Mouse (Mus musculus): Measurements from ENCODE around the gene Birc7. TPM values are rescaled to one million over a fixed set of nuclear protein-coding genes. Genes with fewer than 3 reads are reported as not detected.

Birc7 gene
- total and polyA plus RNA-seq, 3 experiments: not detected

DNA sequence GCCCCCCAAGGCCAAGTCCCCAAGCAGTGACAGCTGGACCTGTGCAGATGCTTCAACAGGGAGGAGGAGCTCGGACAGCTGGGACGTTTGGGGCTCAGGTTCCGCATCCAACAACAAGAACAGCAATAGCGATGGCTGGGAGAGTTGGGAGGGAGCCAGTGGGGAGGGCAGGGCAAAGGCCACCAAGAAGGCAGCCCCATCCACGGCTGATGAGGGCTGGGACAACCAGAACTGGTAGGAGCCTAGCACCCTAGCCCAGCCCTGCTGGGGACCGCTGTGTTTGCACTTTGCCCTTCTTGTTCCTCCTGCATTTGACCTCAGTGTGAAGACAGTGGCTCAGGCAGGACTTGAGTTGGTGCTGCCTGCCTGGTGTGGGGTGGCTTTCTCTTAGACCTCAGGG is 52.3 kb downstream of the Birc7 start:
- peaks cover 0 to 3% of the 10 kb centered on the region in 2 experiments; a peak in 1 of 4 replicates for H3K36me3 ChIP-seq (ENCODE audit: control insufficient read depth in 1 of 2, insufficient read depth in 2 of 2, low read length in 2 of 2)
- TF ChIP-seq MAZ (IDR thresholded peaks at IDR 0.05; ENCODE audit: low read depth, low read length) (no peak), MYB (IDR thresholded peaks at IDR 0.05; ENCODE audit: low read depth, low read length) (no peak)
- no peak overlapping the region for H3K4me3 ChIP-seq (ENCODE audit: control insufficient read depth in 1 of 2, insufficient read depth in 1 of 2, low read depth in 2 of 2, low read length in 2 of 2)
- H3K27ac ChIP-seq (ENCODE audit: control insufficient read depth, low read depth, low read length): no peak overlapping the region
- H3K9me3 ChIP-seq (replicated peaks; ENCODE audit: insufficient read depth, low read length): no peaks in the 10 kb centered on the region
- H3K27me3 ChIP-seq (ENCODE audit: control insufficient read depth in 1 of 2, insufficient read depth in 2 of 2, low read length in 2 of 2): no peaks in the 10 kb centered on the region
- no peaks in the 10 kb centered on the region for H3K79me2 ChIP-seq (ENCODE audit: control insufficient read depth, insufficient read depth, low read length, poor library complexity)
- no peak overlapping the region for H3K9ac ChIP-seq (ENCODE audit: control insufficient read depth, low read depth, low read length, poor library complexity, severe bottlenecking)
- DNase-seq (ENCODE audit: low read depth, low spot score): no peak
- no peaks in the 10 kb centered on the region for H3K4me1 ChIP-seq (ENCODE audit: control insufficient read depth in 1 of 2, insufficient read depth in 2 of 2, low read length in 2 of 2)

Other genes starting within 250 kb of the Birc7 start
- gene Dido1, start 219.0 kb upstream of the Birc7 start, total RNA-seq (2012; rRNA removed): 27.9 and 30.1 TPM in 2 replicates
- 10 to 100 TPM; 17.8 to 35.1 TPM for gene Dido1, start 219.0 kb upstream of the Birc7 start, polyA plus RNA-seq (2012; ENCODE audit: insufficient read depth in 1 of 2, insufficient read length in 2 of 2, low read depth in 1 of 2, low replicate concordance in 2 of 2, missing spikeins in 1 of 2)
- gene Gid8, start 218.9 kb upstream of the Birc7 start, total RNA-seq (2012; rRNA removed): 42.7 and 52.8 TPM in 2 replicates
- 10 to 100 TPM in 1 of 2 experiments, not detected in 1; 65.5 TPM for gene Gid8, start 218.9 kb upstream of the Birc7 start, polyA plus RNA-seq (2012; ENCODE audit: insufficient read depth in 1 of 2, insufficient read length in 2 of 2, low read depth in 1 of 2, low replicate concordance in 2 of 2, missing spikeins in 1 of 2)
- 6.5 and 6.7 TPM in 2 replicates for gene Slc17a9, start 203.8 kb upstream of the Birc7 start, total RNA-seq (2012; rRNA removed)
- gene Slc17a9, start 203.8 kb upstream of the Birc7 start, polyA plus RNA-seq (2012; ENCODE audit: insufficient read depth in 1 of 2, insufficient read length in 2 of 2, low read depth in 1 of 2, low replicate concordance in 2 of 2, missing spikeins in 1 of 2): 10 to 100 TPM in 1 of 2 experiments, not detected in 1; 16.1 TPM
- not detected in 2 replicates for gene Bhlhe23, start 152.1 kb upstream of the Birc7 start, total RNA-seq (2012; rRNA removed)
- not detected for gene Bhlhe23, start 152.1 kb upstream of the Birc7 start, polyA plus RNA-seq (2012; ENCODE audit: insufficient read depth in 1 of 2, insufficient read length in 2 of 2, low read depth in 1 of 2, low replicate concordance in 2 of 2, missing spikeins in 1 of 2)
- gene Ythdf1, start 8.1 kb upstream of the Birc7 start, total RNA-seq (2012; rRNA removed): 33.0 and 36.8 TPM in 2 replicates
- gene Ythdf1, start 8.1 kb upstream of the Birc7 start, polyA plus RNA-seq (2012; ENCODE audit: insufficient read depth in 1 of 2, insufficient read length in 2 of 2, low read depth in 1 of 2, low replicate concordance in 2 of 2, missing spikeins in 1 of 2): 10 to 100 TPM in 1 of 2 experiments, not detected in 1; 72.2 TPM
- not detected in 2 replicates for gene Nkain4, start 25.7 kb downstream of the Birc7 start, total RNA-seq (2012; rRNA removed)
- not detected for gene Nkain4, start 25.7 kb downstream of the Birc7 start, polyA plus RNA-seq (2012; ENCODE audit: insufficient read depth in 1 of 2, insufficient read length in 2 of 2, low read depth in 1 of 2, low replicate concordance in 2 of 2, missing spikeins in 1 of 2)
- gene Arfgap1, start 38.2 kb downstream of the Birc7 start, total RNA-seq (2012; rRNA removed): 39.3 and 50.5 TPM in 2 replicates
- gene Arfgap1, start 38.2 kb downstream of the Birc7 start, polyA plus RNA-seq (2012; ENCODE audit: insufficient read depth in 1 of 2, insufficient read length in 2 of 2, low read depth in 1 of 2, low replicate concordance in 2 of 2, missing spikeins in 1 of 2): 10 to 100 TPM in 1 of 2 experiments, not detected in 1; 57.1 TPM
- 0.13 and 0.23 TPM in 2 replicates for gene Col20a1, start 57.5 kb downstream of the Birc7 start, total RNA-seq (2012; rRNA removed)
- gene Col20a1, start 57.5 kb downstream of the Birc7 start, polyA plus RNA-seq (2012; ENCODE audit: insufficient read depth in 1 of 2, insufficient read length in 2 of 2, low read depth in 1 of 2, low replicate concordance in 2 of 2, missing spikeins in 1 of 2): under 1 TPM in 1 of 2 experiments, not detected in 1; 0.40 TPM
- gene Chrna4, start 114.5 kb downstream of the Birc7 start, total RNA-seq (2012; rRNA removed): 0.03 and 0.12 TPM in 2 replicates
- gene Chrna4, start 114.5 kb downstream of the Birc7 start, polyA plus RNA-seq (2012; ENCODE audit: insufficient read depth in 1 of 2, insufficient read length in 2 of 2, low read depth in 1 of 2, low replicate concordance in 2 of 2, missing spikeins in 1 of 2): not detected
- 0.13 and 0.19 TPM in 2 replicates for gene Kcnq2, start 206.3 kb downstream of the Birc7 start, total RNA-seq (2012; rRNA removed)
- under 1 TPM in 1 of 2 experiments, not detected in 1; 0.57 TPM for gene Kcnq2, start 206.3 kb downstream of the Birc7 start, polyA plus RNA-seq (2012; ENCODE audit: insufficient read depth in 1 of 2, insufficient read length in 2 of 2, low read depth in 1 of 2, low replicate concordance in 2 of 2, missing spikeins in 1 of 2)
- not detected in 2 replicates for gene Eef1a2, start 228.0 kb downstream of the Birc7 start, total RNA-seq (2012; rRNA removed)
- gene Eef1a2, start 228.0 kb downstream of the Birc7 start, polyA plus RNA-seq (2012; ENCODE audit: insufficient read depth in 1 of 2, insufficient read length in 2 of 2, low read depth in 1 of 2, low replicate concordance in 2 of 2, missing spikeins in 1 of 2): not detected